Mouse (Mus musculus) gastrocnemius, postnatal 10 days (tissue): ENCODE measurements around the gene Rsbn1. TPM values are rescaled to one million over a fixed set of nuclear protein-coding genes. Genes with fewer than 3 reads are reported as not detected.

Experiments used
- DNase-seq: peaks from one replicate; pipeline ENCODE4 v3.0.0; 2021; ENCODE audit warnings: mixed read lengths
- total RNA-seq, 2 experiments: library from RNA; stranded (reverse); gene quantifications; 2 replicates each; pipeline ENCODE4 v1.2.3; 2021

Gene Rsbn1
- total RNA-seq, 2 experiments from 2014 or later = 8.0 to 9.8 TPM

- DNase-seq = no peak
Observed at GRCm38 (mm10) chr3:103948666-103949065, 34.7 kb downstream of the Rsbn1 start.

DNA sequence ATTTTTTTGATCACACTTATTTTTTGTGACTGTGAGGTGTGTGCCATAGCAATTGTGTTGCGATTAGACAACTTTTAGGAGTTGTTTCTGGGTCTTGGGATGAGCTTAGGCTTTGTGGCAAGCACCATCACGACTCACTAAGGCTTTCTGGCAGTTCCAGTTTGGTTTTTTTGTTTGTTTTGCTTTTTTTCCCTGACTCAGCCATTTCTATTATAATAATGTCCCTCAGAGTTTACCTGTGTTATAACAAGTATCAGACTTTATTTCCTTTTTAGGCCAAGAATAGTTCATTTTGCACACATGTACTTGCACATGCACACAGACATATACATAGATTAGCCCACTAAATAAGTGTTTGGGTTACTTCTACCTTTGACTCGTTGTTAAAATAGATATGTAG, 46.7 kb downstream of the Rsbn1 start:
- DNase-seq = no peak

DNA sequence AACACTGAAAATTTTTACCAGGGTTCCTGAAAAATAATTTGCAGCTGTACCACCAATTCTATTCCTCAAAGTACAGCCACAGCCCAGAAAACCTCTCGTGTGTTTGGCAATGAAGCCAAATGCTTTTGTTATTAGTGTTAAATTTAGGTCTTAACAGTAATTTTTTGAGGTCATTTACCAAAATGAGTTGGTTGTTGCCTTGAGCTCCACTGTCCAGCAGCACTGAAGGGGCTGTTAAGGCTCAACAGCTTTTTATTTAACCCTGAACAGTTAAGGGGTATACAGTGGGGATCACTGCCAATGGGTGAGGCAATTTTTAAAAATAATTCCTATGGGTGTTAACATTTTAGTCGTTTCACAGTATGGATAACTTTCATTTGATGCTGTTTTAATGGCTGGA, 53.3 kb downstream of the Rsbn1 start:
- DNase-seq = no peak

GRCm38 (mm10) chr3:103967861-103968691, 54.2 kb downstream of the Rsbn1 start, which contains the start of gene Phtf1:
Gene Phtf1, plus strand, starts transcription at chr3:103968110.
- DNase-seq = peak; percentile 82

GRCm38 (mm10) chr3:103968701-103969100, 54.8 kb downstream of the Rsbn1 start:
- DNase-seq = no peak

- no peak for DNase-seq
Observed at GRCm38 (mm10) chr3:103971157-103971556, 57.2 kb downstream of the Rsbn1 start.

DNA sequence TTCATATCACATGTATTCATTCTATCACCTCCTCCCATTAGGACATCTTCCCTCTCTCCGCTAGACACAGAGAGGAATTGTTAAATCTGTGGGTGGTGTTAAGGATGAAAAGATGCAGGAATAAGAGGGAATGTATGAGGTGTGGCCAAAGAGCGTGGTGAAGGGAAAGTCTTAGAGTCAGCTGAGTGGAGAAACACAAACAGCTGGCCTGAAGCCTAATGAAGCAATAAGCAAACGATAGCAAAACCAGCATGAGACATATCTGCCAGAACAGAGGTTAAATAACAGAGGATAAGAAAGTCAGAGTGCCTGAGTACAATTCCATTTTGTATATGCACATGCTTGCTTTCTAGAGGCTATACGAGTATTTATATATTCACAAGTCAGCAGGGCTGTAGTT, 70.6 kb downstream of the Rsbn1 start:
- DNase-seq = no peak

DNA sequence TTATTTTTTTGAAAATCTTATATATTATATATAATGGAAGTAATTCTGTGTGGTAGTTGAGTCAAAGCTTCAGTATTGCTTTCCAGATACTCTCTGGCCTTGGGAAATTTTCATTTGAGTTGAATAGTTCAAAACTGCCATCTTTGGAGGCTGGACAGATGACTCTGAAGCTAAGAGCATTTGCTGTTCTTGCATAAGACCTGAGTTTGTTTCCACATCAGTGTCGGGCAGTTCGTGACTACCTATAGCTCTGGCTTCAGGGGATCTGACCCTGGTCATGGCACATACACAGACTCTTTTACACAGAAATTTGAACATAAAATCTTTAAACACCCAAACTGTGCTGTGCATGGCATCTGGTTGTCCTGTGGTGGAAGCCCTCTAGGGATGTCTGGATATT, 71.3 kb downstream of the Rsbn1 start:
- no peak for DNase-seq

GRCm38 (mm10) chr3:103987831-103988432, 74.0 kb downstream of the Rsbn1 start:
- no peak for DNase-seq

GRCm38 (mm10) chr3:103989352-103989751, 75.4 kb downstream of the Rsbn1 start:
- DNase-seq = no peak

DNA sequence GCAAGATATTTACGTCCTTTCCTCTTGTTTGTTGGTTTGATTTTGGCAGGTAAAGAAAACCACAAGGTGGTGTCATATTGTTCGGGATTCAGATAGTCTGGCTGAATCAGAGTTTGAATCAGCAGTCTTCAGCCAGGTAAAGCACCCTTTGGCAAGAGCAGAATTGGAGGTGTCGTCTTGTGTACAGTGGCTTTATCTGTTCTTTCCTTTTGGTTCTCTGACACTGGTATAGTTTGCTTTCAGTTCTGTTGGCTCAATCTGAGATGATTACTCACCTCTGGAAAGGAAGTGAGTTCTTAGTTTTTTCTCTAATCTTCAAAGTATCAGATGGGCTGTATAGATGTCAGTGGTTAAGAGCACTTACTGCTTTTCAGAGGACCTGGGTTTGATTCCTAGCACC, 77.4 kb downstream of the Rsbn1 start:
- no peak for DNase-seq

DNA sequence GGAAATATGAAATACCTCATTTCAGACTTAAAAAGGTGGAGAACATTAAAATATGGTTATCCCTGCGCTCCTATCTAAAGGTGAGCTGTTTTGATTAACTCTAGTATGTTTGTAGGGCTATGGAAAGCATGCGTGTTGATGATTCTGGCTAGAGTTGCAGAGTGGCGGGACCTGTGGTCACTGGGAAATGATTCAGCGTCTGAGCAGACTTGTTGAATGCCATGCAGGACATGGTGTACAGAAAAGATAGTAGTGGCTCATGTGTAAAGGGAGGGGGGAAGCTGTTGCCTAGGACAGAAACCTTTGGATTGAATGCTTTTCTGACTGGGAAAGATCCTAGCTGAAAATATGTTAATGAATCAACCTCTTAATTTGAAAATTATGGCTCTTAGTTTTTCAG, 84.8 kb downstream of the Rsbn1 start:
- DNase-seq = no peak

DNA sequence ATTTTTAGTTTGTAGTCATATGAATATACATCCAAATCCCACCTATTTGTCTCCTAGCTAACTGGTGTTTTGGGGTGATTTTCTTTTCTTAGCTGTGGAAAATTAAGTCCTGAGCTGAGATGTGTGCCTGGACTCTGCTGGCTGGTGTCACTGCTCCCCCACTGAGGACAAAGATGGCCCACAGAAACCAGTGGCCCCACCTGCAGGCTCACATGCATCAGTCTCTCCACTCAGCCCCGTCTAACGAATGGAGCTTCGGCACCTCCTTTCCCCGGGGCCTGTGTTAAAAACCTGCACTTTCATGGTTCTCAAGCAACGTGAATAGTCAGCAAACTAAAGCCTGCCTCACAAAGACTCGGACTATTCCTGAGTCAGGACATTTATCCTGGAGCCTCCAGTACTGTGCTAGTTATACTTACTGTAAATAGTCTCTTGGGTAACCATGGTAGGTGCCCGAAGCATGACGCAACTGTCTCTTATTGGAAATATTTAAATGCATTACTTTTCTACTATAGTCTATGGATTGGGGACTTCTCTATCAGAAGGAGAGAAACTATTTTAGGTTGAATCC, 93.1 kb downstream of the Rsbn1 start:
- DNase-seq = no peak

DNA sequence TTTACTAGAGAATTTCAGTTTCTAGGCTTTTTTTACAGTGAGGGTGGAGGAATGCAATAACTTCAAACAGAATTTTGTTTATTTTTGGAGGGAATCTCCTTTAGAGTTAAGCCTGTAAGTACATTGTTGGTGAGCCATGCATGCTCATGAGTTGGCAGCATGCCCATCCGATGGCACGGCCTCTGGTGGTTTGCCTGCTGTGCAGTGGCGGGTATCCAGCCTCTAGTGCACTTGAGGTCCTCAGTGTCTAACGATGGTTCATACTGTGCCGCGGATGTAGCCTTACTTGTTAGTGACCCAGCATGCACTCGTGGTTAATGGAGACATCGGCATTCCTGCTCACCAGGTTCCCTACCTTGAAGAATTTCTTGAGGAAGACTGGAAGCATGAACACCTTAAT, 93.6 kb downstream of the Rsbn1 start:
- DNase-seq = no peak

DNA sequence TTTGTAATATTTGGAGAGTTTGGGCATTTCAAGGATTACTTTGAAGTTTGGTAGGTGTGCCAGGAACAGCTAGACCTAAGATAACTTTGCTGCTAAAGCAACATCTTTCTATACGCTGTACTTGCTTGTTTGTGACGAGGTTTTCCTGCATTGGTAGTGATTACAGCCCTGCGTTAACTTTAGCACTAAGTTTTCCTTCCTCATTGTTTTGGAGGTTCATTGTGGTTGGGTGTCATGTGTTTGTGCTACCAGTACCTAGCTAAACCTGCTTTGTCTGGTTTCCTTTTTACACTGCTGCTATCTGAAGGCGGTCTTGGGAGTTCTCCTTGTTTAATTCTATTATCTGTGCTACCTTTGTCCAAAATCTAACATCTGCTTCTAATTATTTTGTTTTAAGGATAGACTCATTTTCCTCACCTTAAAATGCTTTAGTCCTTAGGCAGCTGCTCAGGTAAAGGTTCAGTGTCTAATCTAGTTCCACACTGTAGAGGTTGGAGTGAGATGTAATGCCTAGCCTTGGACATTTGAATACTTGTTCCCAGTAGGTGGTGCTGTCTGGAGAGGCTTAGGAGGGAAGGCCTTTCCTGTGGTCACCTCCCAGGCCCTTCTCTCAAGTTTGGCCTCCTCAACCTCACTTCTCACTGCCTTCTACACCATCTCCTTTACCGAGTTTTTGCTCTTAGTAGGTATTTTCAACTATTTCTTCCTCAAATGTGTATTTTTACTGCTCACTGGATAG, 96.2 kb downstream of the Rsbn1 start:
- DNase-seq = no peak

GRCm38 (mm10) chr3:104011972-104012371, 98.1 kb downstream of the Rsbn1 start:
- DNase-seq = no peak

Other genes starting within 250 kb of the Rsbn1 start
- 10 to 100 TPM in 1 of 2 experiments, 1 to 10 TPM in 1; 10.0 to 15.0 TPM for gene Olfml3, start 176.1 kb upstream of the Rsbn1 start, total RNA-seq
- not detected for gene Gm10964, start 174.8 kb upstream of the Rsbn1 start, total RNA-seq
- gene Hipk1, start 122.6 kb upstream of the Rsbn1 start, total RNA-seq = 10 to 100 TPM; 52.1 to 59.8 TPM
- 1 to 10 TPM; 5.6 to 6.5 TPM for gene Dclre1b, start 104.7 kb upstream of the Rsbn1 start, total RNA-seq
- 10 to 100 TPM in 1 of 2 experiments, 1 to 10 TPM in 1; 9.8 to 13.5 TPM for gene Ap4b1, start 104.6 kb upstream of the Rsbn1 start, total RNA-seq
- not detected for gene Gm43064, start 104.5 kb upstream of the Rsbn1 start, total RNA-seq
- under 1 TPM; 0.49 to 0.70 TPM for gene Bcl2l15, start 81.5 kb upstream of the Rsbn1 start, total RNA-seq
- gene Ptpn22, start 54.3 kb upstream of the Rsbn1 start, total RNA-seq = under 1 TPM; 0.26 to 0.81 TPM
- gene Phtf1, start 54.0 kb downstream of the Rsbn1 start, total RNA-seq = 10 to 100 TPM in 1 of 2 experiments, 1 to 10 TPM in 1; 8.1 to 10.4 TPM